Mouse (Mus musculus) olfactory bulb, adult 2 months (tissue): ENCODE data around the gene Ubr2. TPM values are rescaled to one million over a fixed set of nuclear protein-coding genes. Genes with fewer than 3 reads are reported as not detected.
A peak's percentile ranks its signal among the peaks of the same experiment; 100 is the strongest.

Experiments
- H3K27ac ChIP-seq: fragments of 200-500 bp; 2 replicates; pipeline ENCODE4 v1.5.1; 2012; ENCODE audit warnings: low read depth, low read length; ENCODE audit not compliant: insufficient read depth
- H3K4me1 ChIP-seq: fragments of 200-500 bp; 2 replicates; pipeline ENCODE4 v1.6.1; 2012; ENCODE audit warnings: low read length; ENCODE audit not compliant: control insufficient read depth, insufficient read depth
- H3K4me3 ChIP-seq: fragments of 200-500 bp; 2 replicates; pipeline ENCODE4 v1.5.1; 2012; ENCODE audit warnings: mild to moderate bottlenecking, low read depth, low read length, moderate library complexity; ENCODE audit not compliant: insufficient read depth
- CTCF ChIP-seq: fragments of 200-500 bp; IDR thresholded peaks from 2 replicates; pipeline ENCODE4 v1.5.1; 2012; ENCODE audit warnings: low read depth, mild to moderate bottlenecking, low read length, moderate library complexity; ENCODE audit not compliant: insufficient read depth
- POLR2A ChIP-seq: fragments of 200-500 bp; IDR thresholded peaks from 2 replicates; pipeline ENCODE4 v1.6.1; 2012; ENCODE audit warnings: mild to moderate bottlenecking, low read depth, low read length, moderate library complexity; ENCODE audit not compliant: insufficient read depth
- WGBS: fragments of 180-500 bp; shearing (Covaris S2); methylation state at CpG from one replicate; pipeline ENCODE4 v1.1.7; 2018; 5-methylcytosine and 5-hydroxymethylcytosine counted together
- polyA plus RNA-seq: library from polyadenylated mRNA; stranded (reverse); fragments of >200 nt; gene quantifications from 2 replicates; pipeline ENCODE4 v1.2.4, GENCODE M21; 2012; ENCODE audit warnings: low replicate concordance; ENCODE audit not compliant: missing spikeins, insufficient read depth, insufficient read length

Gene Ubr2
- polyA plus RNA-seq, 1 experiment, result not detected

DNA sequence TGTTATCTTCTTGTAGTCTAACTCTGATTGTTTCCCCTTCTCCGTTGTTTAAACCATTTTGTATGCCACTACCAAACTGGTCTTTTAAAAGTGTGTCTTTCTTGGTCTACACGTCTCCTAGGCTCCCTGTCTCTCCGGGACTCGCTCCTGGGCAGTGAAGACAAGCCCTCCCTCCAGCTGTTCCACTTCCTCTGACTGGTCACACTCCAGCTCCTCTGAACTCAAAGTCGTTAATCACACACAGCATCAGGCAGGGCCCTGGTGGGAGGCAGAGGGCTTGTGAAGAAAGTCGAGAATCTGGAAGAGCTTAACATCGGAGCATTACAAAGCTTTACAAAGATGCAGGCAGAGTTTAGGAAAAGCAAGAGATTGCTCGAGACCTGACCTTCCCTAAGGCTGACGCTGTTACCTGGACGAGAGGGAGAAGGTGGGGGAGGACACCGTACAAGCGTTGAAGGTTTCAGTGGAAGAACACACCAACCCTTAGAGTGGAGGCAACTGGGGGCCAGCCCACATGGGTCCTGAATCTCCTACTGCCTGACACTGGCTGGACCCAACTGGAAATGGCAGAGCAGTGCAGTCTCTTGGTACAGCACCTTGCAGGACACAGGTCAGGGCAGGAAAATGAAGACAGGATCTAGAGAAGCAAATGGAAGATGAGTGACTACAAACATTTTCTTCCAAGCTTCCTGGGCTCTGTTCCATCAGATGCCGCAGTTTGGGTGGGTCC lies 113.0 kb downstream of the Ubr2 start:
- Histone ChIP-seq H3K4me1 (peaks cover 8% of the 10 kb centered on the region), H3K27ac (no peak overlapping the region), H3K4me3 (no peak overlapping the region)
- 56% methylated on average over 13 of the region's 13 CpGs for WGBS
- no peak for TF ChIP-seq CTCF
- no peak for TF ChIP-seq POLR2A

DNA sequence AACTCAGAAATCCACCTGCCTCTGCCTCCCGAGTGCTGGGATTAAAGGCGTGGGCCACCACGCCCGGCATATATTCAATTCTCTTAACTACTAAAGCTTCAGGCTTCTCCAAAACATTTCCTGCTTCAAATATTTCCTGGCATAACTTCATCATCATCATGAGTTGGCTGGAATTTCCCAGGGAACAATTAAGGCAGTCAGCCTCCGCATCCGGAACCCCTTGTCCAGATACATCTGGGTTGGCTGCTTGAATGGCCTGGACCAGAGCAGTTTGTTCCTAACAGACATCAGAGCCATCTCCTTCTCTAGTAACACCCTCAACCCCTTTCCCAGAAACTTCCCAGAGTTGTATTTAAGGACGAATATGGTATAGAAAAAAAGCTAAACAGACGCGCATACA lies 114.9 kb downstream of the Ubr2 start:
- TF ChIP-seq POLR2A (no peak), CTCF (no peak)
- Histone ChIP-seq H3K4me1 (peaks cover 9% of the 10 kb centered on the region), H3K27ac (no peak overlapping the region), H3K4me3 (no peak overlapping the region)
- WGBS, result 86% methylated on average over 9 of the region's 9 CpGs

DNA sequence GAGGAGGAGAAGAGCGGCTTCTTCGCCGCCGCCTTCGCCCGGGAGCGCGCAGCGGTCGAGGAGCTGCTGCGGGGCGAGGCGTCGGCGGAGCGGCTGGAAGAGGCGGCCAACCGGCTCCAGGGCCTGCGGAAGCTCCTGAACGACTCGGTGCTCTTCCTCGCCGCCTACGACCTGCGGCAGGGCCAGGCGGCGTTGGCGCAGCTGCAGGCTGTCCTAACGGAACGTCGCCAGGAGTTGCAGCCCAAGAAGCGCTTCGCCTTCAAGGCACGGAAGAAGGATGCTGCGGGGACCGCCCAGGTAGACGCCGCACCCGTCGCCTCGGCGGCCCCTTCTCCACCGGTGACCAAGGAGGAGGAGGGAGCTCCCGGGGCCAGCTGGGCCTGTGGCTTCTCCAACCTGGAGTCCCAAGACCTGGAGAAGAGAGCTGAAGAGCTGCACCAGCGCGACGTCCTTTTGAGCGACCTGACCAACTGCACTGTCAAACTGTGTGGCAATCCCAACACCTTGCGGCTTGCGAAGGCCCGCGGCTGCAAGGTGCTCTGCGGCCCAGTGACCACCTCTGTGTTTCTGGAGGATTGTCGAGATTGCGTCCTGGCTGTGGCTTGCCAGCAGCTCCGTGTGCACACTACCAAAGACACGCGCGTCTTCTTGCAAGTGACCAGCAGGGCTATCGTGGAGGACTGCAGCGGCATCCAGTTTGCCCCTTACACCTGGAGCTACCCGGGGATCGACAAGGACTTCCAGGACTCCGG lies 119.3 kb downstream of the Ubr2 start:
- WGBS, result under 1% methylated on average over 64 of the region's 64 CpGs

GRCm38 (mm10) chr17:46890116-46890815 lies 120.1 kb downstream of the Ubr2 start, which contains the start of gene Tbcc:
Gene Tbcc, plus strand, starts transcription at chr17:46890684.
- TF ChIP-seq POLR2A (peak; percentile 91), CTCF (no peak)
- WGBS, result under 1% methylated on average over 40 of the region's 40 CpGs
- Histone ChIP-seq H3K27ac (peak within 1 kb of the TSS; percentile 95), H3K4me1 (peaks cover 22% of the 10 kb centered on the region), H3K4me3 (peak within 1 kb of the TSS; percentile 88)

More for the DNA sequence above, 119.3 kb downstream of the Ubr2 start:
- peak overlapping the region; percentile 88 for H3K4me3 ChIP-seq
- peaks cover 16% of the 10 kb centered on the region for H3K4me1 ChIP-seq
- TF ChIP-seq CTCF (no peak), POLR2A (no peak)
- H3K27ac ChIP-seq, result peak overlapping the region; percentile 95

GRCm38 (mm10) chr17:46889450-46890084 lies 120.8 kb downstream of the Ubr2 start:
- under 1% methylated on average over 44 of the region's 44 CpGs for WGBS
- TF ChIP-seq POLR2A (peak; percentile 70; the same call in 1 of the 2 replicates), CTCF (no peak)
- Histone ChIP-seq H3K4me1 (peaks cover 22% of the 10 kb centered on the region), H3K4me3 (peak overlapping the region; percentile 83), H3K27ac (peak overlapping the region; percentile 91)

DNA sequence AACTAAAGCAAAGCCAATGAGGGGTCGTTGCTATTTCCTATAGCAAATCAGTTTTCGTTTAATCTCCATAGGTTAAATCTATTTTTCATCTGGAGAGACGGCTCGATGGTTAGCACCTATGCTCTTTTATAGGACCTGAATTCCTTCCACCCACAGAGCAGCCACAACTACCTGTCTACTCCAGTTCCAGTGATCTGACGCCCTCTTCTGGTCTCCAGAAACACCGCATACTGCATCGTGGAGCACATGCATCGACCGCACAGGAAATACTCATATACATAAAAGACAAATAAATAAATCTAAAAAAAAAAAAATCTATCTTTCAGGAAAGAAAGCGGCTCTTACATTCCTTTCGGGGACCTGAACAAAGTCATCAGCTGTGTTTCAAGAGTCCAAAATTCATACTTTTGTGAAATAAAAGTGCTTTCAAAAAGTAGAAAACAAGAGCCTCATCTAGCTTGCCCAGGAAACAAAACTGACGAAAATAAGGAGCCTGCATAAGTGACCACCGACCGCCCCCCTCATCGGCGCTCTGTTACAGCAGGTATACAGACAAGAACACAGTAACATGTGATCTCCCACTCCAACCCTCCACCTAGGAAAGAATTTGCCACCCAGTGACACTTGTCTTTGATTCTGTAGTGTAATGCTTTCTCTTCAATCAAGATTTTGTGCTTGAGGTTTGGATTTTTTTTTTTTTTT lies 121.7 kb downstream of the Ubr2 start:
- WGBS, result 22% methylated on average over 16 of the region's 16 CpGs
- peak overlapping the region; percentile 91 for H3K27ac ChIP-seq
- TF ChIP-seq POLR2A, result no peak
- no peak for TF ChIP-seq CTCF

GRCm38 (mm10) chr17:46885910-46886643 lies 124.3 kb downstream of the Ubr2 start:
- Histone ChIP-seq H3K4me1 (peaks cover 19% of the 10 kb centered on the region), H3K4me3 (no peak overlapping the region), H3K27ac (no peak overlapping the region)
- 53% methylated on average over 17 of the region's 17 CpGs for WGBS
- TF ChIP-seq CTCF, result no peak
- no peak for TF ChIP-seq POLR2A

More for the DNA sequence above, 121.7 kb downstream of the Ubr2 start:
- Histone ChIP-seq H3K4me3 (peak overlapping the region; percentile 22; the same call in 1 of the 2 replicates), H3K4me1 (peaks cover 18% of the 10 kb centered on the region)
